Mouse (Mus musculus) adrenal gland, adult (tissue): ENCODE data around the gene Dtnb.
A peak's percentile ranks its signal among the peaks of the same experiment; 100 is the strongest.

Source experiments
- DNase-seq, 2 experiments: peaks; one replicate each; pipeline ENCODE4 v3.0.0; 2022 to 2023; ENCODE audit warnings: low spot score in 1 of 2; ENCODE audit not compliant: inconsistent age in 2 of 2

Dtnb gene

DNA sequence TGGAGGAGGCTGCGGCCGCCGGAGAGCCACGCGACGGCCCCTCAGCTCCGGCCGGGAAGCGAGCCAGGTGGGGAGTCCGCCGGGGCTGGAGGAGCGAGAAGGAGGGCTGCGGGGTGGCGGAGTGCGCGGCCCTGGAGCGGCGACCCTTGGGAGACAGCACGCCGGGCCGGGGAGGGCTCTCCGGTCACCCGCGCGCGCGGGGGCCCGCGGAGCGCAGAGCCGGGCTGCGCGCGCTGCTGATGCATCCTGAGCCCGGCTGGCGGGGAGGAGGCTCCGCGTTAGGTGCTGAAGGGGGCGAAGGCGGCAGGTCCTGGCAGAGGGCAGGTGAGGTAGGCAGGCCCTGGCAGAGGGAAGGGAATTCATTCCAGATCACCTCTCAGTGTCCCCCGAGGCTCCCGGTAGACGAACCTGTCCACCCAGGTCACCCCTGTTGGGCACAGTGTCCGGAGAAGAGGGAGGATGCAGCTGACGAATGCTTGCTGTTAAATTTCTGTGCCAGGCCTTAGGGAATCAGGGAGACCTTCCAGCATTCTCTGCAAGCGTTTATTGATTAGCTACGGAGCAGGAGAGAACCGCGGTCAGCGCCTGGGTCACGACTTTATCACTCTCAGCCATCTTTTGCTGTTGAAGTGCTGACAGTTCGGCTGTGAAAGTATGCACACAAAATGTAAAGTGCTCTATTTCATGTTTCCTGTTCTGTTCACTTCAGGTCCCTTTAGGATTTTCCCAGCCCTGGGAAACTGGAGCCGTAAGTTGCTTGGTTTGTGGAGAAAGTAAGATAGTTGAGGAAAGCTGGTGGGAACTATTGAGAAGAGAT, 608 bp downstream of the Dtnb start:
- DNase-seq: peak; percentile 70 to 86

DNA sequence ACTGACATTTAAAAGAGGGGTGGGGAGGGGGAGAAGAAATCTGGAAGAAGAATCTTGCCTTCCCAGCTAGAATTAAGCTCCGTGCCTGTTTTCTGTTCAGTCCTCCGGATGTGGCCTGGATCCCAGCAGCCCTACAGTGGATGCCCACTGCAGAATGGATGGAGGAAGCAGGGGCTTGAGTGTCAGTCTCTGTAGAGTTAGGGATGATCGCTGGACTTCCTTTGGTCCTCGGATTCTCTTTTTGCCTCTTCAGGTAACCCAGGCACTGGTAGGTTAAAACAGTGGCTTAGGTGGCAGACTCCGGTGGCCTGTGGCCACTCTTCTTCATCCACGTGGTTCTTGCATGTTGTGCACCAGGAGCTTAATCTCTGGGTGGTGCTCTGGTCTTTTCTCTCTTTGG, 1.2 kb downstream of the Dtnb start:
- DNase-seq: no peak

DNA sequence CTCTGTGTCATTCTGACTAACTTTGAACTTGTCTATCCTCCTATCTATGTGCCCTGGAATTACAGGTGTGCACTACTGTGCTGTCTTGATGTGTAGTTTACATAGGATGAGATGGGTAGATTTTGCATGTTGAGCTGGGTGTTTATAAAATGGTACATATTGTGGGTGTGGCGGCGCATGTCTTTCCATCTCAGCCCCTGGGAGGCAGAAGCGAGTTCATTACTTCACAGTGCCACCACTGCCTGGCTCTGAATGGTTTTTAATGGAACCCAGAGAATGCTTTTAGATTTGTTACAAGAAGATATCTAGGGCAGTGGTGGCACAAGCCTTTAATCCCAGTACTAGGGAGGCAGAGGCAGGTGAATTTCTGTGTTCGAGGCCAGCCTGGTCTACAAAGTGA, 2.5 kb downstream of the Dtnb start:
- DNase-seq: no peak

DNA sequence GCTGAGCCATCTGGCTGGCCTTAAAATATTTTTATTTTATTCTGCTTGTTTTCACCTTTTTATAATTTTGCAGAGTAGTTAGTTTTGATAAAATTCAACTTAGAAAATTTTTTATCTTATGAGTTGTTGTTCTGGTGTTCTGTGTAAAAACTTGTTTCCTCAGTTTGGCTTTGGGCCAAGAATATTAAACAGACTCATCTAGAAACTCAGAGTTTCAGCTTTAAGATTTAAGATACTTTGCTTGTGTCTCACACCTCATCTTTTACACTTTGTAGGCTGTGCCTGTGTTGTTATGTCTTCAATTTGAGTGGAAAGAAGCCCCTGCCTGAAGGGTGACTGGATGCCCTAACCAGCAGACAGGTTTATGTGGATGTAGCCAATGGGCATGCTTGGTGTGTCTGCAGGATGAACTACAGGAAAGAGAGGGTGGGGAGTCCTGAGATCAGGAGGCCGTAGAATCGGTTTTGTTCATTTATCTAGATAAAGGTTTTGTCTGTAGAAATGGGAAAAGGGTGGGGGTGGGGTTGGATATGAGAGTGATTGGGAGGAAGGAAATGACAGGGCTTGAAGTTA, 7.9 kb downstream of the Dtnb start:
- DNase-seq: peak in 1 of 2 experiments; percentile 28

DNA sequence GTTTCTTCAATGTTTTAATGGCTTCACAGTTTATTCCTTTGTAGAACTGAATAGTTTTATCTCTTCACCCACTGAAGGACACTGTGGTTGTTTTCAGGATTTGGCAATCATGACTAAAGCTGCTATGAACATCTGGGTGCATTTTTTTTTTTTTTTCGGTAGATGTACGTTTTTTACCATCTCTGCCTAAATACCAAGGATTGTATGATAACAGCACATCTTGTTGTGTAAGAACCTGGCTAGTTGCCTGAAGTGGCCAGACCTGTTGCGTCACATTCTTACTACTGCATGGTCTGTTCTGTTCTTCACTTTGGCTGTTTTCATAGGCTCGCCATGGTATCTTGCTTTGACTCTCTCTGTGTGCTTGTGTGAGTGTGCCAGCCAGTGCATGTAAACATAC, 10.4 kb downstream of the Dtnb start:
- DNase-seq: peak; percentile 74 to 92

DNA sequence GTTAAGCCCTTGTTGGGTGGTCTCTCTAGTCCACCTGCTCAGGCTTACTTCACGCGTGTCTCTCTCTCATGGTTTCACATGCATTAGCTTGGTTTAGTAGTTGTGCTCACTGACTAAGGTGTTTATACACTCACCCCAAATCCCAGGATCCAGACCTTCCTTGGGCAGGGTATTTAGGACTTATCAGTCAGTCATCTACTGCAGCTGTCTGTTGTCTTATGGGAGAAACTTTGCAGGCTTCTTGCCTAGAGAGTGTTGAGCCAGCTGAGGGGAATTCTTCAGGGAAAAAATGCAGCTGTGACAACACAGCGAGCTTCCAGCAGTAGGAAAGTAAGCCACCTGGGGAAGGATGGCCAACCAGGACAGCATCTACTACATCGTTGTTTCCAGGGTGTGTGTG, 13.3 kb downstream of the Dtnb start:
- DNase-seq: peak in 1 of 2 experiments; percentile 18

DNA sequence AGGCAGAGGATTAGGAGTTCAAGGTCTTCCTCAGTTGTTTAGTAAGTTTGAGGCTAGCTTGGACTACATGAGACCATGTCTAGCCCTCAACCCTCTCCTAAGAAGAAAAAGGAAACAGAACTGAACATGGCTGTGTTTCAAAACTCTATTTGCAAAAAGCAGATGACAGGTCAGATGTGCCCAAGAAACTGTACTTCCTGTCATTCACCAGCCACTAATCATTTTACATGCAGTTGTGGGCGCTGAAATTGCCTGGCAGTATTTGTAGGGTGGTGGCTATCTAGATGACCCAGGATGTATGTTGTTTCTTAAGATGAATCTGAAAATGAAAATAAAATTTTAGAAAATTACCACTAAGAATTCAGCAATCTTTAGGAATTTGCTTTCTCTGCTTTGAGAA, 14.8 kb downstream of the Dtnb start:
- DNase-seq: no peak

DNA sequence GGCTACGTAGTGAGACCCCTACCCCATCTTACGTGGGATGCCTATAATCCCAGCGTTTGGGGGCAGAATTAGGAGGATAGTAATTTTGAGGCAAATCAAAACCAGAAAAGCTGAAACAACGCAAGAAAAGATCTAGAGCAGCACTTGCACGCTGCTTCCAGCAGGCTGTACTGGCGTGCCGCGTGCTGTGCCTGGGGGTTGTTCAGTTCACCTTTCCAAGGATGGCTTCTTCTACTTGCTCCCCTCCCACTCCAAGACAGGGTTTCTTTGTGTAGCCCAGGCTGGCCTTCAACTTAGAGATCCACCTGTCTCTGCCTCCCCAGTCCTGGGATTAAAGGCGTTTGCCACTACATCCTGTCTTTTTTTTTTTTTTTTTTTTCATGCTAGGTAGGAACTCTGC, 17.9 kb downstream of the Dtnb start:
- DNase-seq: no peak

DNA sequence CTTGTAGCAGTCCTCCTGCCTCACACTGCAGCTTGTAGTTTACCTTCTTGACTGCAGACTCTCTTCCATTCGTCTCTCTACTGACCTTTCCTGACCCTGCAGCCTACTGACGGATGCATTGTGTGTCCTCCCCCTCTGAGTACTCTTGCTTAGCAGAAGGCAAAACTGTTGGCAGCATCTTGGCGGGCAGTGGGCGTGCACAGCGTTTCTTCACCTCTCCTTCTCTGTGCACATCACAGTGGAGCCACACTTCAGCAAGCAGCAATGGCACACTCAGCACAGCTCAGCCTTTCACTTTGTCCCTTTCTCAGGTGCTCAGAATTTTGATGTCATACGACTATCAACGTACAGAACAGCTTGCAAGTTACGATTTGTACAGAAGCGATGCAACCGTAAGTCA, 19.4 kb downstream of the Dtnb start:
- DNase-seq: no peak

DNA sequence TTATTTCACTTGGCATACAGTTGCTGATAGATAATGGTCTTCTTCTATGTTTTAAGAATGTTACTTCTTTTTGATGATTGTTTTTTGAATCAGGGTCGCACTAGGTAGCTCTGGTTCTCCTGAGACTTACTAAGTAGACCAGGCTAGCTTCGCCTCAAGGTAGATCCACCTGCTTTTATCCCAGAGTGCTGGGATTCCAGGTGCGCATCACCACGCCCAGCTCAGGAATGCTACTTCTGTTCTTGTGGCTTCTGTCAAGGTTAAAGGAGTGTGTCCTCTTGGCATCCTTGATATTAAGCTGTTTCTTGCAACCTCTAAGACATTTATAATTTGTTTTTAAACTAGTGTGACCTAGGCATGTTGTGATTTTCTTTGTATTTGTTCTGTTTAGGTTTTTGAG, 30.6 kb downstream of the Dtnb start:
- no peak for DNase-seq

DNA sequence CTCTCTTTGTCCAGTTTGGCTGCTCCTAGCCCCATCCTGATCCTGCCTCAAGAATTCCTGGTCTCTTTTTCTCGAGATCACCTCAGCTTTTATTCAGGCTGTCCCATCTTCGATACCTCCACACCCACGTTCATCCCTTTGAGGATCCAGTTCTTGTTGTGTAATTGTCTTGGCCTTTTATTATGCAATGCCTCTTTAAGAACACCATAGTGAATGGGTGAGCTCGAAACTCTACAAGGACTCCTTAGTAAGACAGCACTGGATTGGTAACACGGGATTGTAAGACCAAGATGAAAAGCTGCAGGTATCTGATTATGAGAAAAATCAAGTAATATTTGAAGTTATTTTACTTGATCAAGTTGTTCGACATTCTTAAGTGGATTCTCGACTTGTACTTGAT, 34.0 kb downstream of the Dtnb start:
- DNase-seq: no peak

DNA sequence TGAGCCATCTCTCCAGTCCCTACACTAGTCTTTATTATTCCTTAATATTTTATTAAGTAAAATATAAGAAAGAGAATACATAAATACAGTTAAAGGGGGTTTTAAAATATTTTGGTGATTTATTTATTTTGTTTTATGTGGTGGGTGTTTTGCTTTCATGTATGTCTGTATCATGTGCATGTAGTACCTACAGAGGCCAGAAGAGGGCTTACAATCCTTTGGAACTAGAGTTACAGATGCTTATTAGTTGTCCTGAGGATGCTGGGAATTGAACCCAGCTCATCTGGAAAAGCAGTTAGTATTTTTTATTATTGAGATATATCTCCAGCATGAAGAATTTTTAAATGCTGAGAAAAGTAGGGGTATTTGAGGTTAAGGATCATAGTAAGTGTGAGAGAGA, 37.6 kb downstream of the Dtnb start:
- DNase-seq: peak in 1 of 2 experiments; percentile 42

DNA sequence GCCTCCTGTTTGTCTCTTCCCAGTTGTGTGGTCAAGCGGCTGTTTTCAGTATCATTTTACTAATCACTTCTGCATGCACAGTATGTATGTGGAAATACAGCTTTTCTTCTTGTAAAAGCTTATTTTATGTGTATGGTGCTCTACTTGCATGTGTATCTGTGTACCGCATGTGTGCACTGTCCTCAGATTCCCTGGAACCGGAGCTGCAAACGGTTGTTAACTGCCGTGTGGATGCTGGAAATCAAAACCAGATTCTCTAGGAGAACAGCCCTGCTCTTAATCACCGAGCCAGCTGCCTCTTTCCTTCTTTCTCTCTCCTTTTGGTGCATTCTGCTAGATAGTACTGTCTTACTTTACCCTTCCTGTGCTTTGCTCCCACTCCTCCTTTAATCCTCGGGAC, 39.7 kb downstream of the Dtnb start:
- no peak for DNase-seq

DNA sequence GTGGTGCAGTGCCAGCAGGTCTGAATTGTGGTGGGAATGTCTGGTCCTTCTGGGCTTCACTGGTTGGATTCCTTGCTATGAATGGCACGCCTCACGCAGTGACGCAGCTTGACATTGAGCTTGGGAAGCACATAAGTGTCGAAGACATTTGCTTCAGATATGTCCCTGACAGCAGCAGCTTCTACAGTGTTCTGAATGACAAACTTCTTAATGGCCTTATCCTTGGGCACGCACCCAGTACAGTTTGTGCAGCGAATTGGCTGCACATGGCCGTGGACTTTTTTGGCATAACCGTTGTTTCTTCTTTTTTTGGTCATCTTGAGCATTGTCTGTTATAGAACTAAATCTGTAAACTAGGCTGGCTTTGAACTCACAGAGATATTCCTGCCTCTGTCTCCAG, 42.9 kb downstream of the Dtnb start:
- peak; percentile 85 to 89 for DNase-seq

DNA sequence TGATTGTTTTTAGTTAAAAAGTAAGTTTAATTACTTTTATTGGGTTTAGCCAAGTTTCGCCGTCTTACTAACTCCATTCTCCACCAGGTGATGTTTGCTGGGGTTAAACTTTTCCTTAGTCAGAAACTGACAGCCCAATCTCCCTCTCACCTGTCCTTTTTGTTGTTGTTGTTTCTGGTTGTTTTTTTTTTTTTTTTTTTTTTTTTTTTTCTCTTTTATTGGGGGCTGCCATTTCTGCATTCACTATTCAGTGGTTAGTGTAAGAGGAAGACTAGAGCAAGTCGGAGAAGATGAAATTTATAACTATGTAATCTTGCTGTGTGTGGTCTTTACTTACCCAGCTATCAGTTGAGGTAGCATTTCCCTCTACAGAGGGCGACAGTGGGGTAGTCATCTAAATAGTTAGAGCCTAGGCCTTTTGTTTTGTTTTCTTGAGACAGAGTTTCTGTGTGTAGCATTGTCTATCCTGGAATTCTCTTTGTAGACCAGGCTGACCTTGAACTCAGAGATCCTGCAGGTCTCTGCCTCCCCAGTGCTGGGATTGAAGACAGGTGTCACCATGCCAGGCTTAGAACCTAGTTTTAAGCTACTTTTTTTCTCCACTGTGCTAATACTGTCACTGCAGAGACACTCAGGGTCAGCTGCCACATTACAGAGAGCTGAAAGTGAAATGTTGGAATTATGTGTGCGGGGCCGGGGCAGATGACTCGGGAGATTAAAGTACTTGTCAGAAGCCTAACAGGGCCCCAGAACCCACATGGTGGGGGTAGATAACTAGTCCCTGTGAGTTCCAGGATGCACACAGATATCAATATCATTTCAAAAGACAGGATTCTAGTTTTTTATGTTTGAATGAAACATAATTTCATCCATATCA, 46.2 kb downstream of the Dtnb start:
- DNase-seq: peak in 1 of 2 experiments; percentile 37

DNA sequence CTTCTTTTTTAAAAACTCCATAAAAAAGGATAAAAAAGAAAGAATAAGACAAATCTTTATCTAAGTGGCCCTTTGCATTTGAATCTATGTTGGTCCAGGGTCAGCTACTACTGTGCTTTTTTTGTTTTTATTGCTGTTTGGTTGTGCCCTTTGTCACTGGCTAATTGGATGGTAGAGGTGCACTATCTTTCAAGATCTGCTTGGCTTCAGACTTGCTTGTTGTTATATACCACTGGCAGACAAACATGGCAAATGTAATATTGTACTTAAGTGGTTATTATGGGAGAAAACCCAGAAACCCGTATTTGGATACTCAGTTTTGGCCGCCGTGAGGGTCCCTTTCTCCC, 46.8 kb downstream of the Dtnb start:
- DNase-seq: no peak

DNA sequence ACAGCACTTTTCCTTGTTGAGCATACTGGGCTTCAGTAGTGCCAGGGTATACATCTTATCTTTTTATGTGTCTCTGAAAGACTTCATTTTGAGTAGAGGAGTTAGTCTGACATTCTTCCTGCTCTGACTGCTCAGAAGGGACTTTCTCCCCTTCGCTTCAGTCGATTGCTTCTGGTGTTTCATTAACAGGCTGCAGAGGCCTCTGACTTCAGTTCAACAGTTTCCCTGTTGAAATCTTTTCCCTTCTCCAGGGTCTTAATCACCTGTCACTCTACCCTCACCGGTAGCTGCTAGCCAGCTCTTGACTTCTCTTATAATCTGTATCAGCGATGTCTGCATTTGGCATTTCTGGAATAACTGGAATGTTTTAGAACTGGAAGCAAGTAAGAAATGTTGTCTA, 54.7 kb downstream of the Dtnb start:
- no peak for DNase-seq

DNA sequence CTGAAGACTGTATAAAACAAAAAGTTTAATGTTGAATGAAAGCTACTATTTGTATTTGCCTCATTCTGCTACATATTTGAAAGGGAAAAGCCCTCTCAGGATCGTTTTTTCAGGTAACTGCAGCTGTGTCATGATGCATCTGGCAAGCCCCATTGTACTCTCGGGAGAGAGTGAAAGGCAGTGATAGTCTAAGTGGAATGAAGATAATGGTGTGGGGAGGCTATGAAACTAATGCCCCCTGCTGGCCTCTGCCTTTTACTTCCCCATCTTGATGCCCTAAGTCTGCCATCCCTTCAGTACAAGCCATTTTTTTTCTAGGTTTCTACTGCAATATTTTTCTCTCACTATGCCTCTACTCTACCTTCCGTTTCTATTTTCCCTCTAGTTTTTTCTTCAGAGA, 69.8 kb downstream of the Dtnb start:
- peak; percentile 30 to 71 for DNase-seq

DNA sequence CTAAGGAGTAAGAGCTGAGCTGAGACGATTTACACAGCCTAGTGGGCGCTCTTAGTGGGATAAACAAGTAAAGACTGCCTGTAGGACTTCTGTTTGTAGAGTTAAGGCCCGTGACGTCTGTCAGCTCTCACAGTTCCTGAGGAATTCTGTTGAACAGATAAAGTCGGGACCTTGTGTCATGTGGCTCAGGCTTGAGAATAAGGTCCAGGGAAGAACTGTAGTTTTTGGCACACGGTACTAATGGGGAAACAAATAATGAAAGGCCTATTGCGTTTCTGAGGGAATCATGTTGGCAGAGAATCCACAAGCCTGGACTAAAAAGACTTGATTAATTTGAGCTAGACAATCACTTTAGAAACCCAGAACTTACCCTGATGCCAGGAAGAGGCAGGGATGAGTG, 84.6 kb downstream of the Dtnb start:
- DNase-seq: no peak

DNA sequence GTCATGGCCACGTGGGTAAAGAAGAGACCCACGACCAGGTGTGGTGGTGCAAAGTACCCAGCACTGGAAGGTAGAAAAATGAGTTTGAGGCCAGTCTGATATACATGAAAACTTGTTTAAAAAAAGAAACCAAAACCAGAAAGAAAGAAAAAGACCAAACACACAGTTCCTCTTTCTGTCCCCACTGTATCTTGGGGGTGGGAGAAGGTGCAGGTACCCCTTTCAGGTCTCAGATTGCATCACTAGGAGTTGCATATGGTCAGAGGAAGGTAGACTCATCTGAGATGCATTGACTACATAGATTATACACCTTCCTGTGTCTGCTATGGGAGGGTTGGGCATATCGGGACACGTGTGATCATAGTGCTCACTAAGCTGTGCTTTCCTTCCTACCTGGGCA, 85.1 kb downstream of the Dtnb start:
- DNase-seq: no peak

DNA sequence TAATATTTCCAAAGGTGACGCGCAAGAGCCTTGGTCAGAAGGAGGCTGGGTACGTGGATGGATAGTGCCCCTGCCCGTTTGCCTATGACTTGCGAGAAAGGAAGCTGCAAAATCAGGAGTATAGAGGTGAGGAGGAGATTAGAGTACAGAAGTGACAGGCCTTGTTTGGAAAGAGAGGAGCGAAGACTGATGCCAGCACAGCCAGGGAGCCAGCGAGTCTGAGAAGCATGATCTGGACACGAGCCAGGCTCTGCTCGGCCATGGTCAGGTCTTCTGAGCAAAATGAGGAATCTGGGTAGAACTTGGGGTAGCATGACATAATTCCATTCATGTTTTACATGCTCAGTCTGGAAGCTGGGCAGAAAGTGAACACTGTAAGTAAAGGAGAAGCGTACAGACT, 85.6 kb downstream of the Dtnb start:
- DNase-seq: no peak
